Mouse (Mus musculus) liver, embryonic 13.5 days (tissue): Measurements from ENCODE around the gene Rnf41. TPM values are rescaled to one million over a fixed set of nuclear protein-coding genes. Genes with fewer than 3 reads are reported as not detected.

ENCODE experiments used
- ATAC-seq: fragments of 200-750 bp; cut with Nextera tagmentation; 2 replicates; pipeline ENCODE4 v1.8.0; 2017; ENCODE audit warnings: low read depth, mild to moderate bottlenecking, moderate number of reproducible peaks, moderate library complexity
- DNase-seq: peaks from one replicate; pipeline ENCODE4 v3.0.0; 2022
- H3K27ac ChIP-seq: fragments of 300-500 bp; sonication (generic); 2 replicates; pipeline ENCODE4 v1.5.1; 2015; ENCODE audit warnings: moderate library complexity, mild to moderate bottlenecking, inconsistent platforms
- H3K27me3 ChIP-seq: fragments of 300-500 bp; sonication (generic); 2 replicates; pipeline ENCODE4 v1.6.1; 2015; ENCODE audit warnings: mild to moderate bottlenecking, inconsistent platforms
- H3K36me3 ChIP-seq: fragments of 300-500 bp; sonication (generic); 2 replicates; pipeline ENCODE4 v1.6.1; 2015; ENCODE audit warnings: mild to moderate bottlenecking, inconsistent platforms
- H3K4me1 ChIP-seq: fragments of 300-500 bp; sonication (generic); replicated peaks from 2 replicates; pipeline ENCODE4 v1.6.1; 2015; ENCODE audit warnings: inconsistent platforms
- H3K4me2 ChIP-seq: fragments of 300-500 bp; sonication (generic); 2 replicates; pipeline ENCODE4 v1.6.1; 2015; ENCODE audit warnings: inconsistent platforms, mild to moderate bottlenecking, moderate library complexity
- H3K4me3 ChIP-seq: fragments of 300-500 bp; sonication (generic); replicated peaks from 2 replicates; pipeline ENCODE4 v1.5.1; 2015; ENCODE audit warnings: mild to moderate bottlenecking, inconsistent platforms
- H3K9ac ChIP-seq: fragments of 300-500 bp; sonication (generic); 2 replicates; pipeline ENCODE4 v1.6.1; 2015; ENCODE audit warnings: mild to moderate bottlenecking, inconsistent platforms
- H3K9me3 ChIP-seq: fragments of 300-500 bp; sonication (generic); replicated peaks from 2 replicates; pipeline ENCODE4 v1.6.1; 2016; ENCODE audit warnings: inconsistent platforms
- WGBS: fragments of 180-500 bp; shearing (Covaris S2); methylation state at CpG from one replicate; pipeline ENCODE4 v1.1.7; 2015; ENCODE audit not compliant: insufficient replicate concordance; 5-methylcytosine and 5-hydroxymethylcytosine counted together
- polyA plus RNA-seq: library from polyadenylated mRNA; unstranded; fragments of >200 nt; fragmentation: Nextera tagmentation; extraction: Ambion mirVana; gene quantifications from 2 replicates; pipeline ENCODE4 v1.2.1, GENCODE M21; 2015

Gene Rnf41
- polyA plus RNA-seq, 1 experiment from 2014 or later, result 9.0 TPM

GRCm38 (mm10) chr10:128372989-128373748 lies 38.3 kb upstream of the Rnf41 start:
- Histone ChIP-seq H3K4me2 (no peak overlapping the region), H3K36me3 (no peaks in the 10 kb centered on the region), H3K27me3 (no peaks in the 10 kb centered on the region), H3K4me1 (peaks cover 42% of the 10 kb centered on the region), H3K27ac (peak overlapping the region; percentile 25; the same call in 1 of the 2 replicates), H3K4me3 (no peak overlapping the region), H3K9me3 (no peaks in the 10 kb centered on the region), H3K9ac (0 out of 2 replicates have a peak overlapping the region, but pooled peaks have one; percentile 6)
- DNase-seq, result no peak
- ATAC-seq, result no peak
- 43% methylated on average over 6 of the region's 6 CpGs for WGBS

- H3K9me3 ChIP-seq, result no peaks in the 10 kb centered on the region
- no peak for ATAC-seq
- no peak overlapping the region for H3K4me2 ChIP-seq
- H3K4me1 ChIP-seq, result peaks cover 50% of the 10 kb centered on the region
- peaks cover 11% of the 10 kb centered on the region for H3K36me3 ChIP-seq
- H3K4me3 ChIP-seq, result no peak overlapping the region
- WGBS, result 70% methylated on average over 6 of the region's 6 CpGs
- no peak for DNase-seq
- H3K27ac ChIP-seq, result no peak overlapping the region
- H3K27me3 ChIP-seq, result no peaks in the 10 kb centered on the region
- H3K9ac ChIP-seq, result no peak overlapping the region
These were observed 37.1 kb upstream of the Rnf41 start for GRCm38 (mm10) chr10:128374393-128374792.

GRCm38 (mm10) chr10:128376099-128376454 lies 35.4 kb upstream of the Rnf41 start:
- Histone ChIP-seq H3K27me3 (no peaks in the 10 kb centered on the region), H3K4me2 (peak overlapping the region; percentile 97), H3K9ac (peak overlapping the region; percentile 94), H3K36me3 (peaks cover 27% of the 10 kb centered on the region), H3K4me3 (peak overlapping the region; percentile 87), H3K4me1 (peaks cover 44% of the 10 kb centered on the region), H3K27ac (peak overlapping the region; percentile 84), H3K9me3 (no peaks in the 10 kb centered on the region)
- no peak for ATAC-seq
- no peak for DNase-seq
- 50% methylated on average over 4 of the region's 4 CpGs for WGBS

GRCm38 (mm10) chr10:128376455-128377211 lies 34.8 kb upstream of the Rnf41 start, which contains the start of gene Ankrd52:
TSS of gene Ankrd52 (plus strand) at chr10:128377115.
- under 1% methylated on average over 51 of the region's 73 CpGs for WGBS
- H3K9ac ChIP-seq, result peak within 1 kb of the TSS; percentile 94
- H3K4me3 ChIP-seq, result peak within 1 kb of the TSS; percentile 87
- peak within 1 kb of the TSS; percentile 84 for H3K27ac ChIP-seq
- no peaks in the 10 kb centered on the region for H3K9me3 ChIP-seq
- ATAC-seq (peak; percentile 93), DNase-seq (peak; percentile 76)
- H3K27me3 ChIP-seq, result no peaks in the 10 kb centered on the region
- peaks cover 44% of the 10 kb centered on the region for H3K4me1 ChIP-seq
- H3K36me3 ChIP-seq, result peaks cover 31% of the 10 kb centered on the region
- H3K4me2 ChIP-seq, result peak within 1 kb of the TSS; percentile 97

GRCm38 (mm10) chr10:128377222-128377939 lies 34.1 kb upstream of the Rnf41 start:
- peak overlapping the region; percentile 84 for H3K27ac ChIP-seq
- peak overlapping the region; percentile 97 for H3K4me2 ChIP-seq
- ATAC-seq (peak; percentile 67), DNase-seq (peak; percentile 31)
- peaks cover 39% of the 10 kb centered on the region for H3K36me3 ChIP-seq
- H3K27me3 ChIP-seq, result no peaks in the 10 kb centered on the region
- H3K9me3 ChIP-seq, result no peaks in the 10 kb centered on the region
- H3K4me1 ChIP-seq, result peaks cover 44% of the 10 kb centered on the region
- H3K4me3 ChIP-seq, result peak overlapping the region; percentile 87
- peak overlapping the region; percentile 94 for H3K9ac ChIP-seq
- under 1% methylated on average over 46 of the region's 47 CpGs for WGBS

- H3K9me3 ChIP-seq, result no peaks in the 10 kb centered on the region
- peak overlapping the region; percentile 94 for H3K9ac ChIP-seq
- 63% methylated on average over 14 of the region's 14 CpGs for WGBS
- DNase-seq (no peak), ATAC-seq (no peak)
- H3K4me2 ChIP-seq, result peak overlapping the region; percentile 97
- no peaks in the 10 kb centered on the region for H3K27me3 ChIP-seq
- H3K36me3 ChIP-seq, result peaks cover 45% of the 10 kb centered on the region
- peak overlapping the region; percentile 87 for H3K4me3 ChIP-seq
- H3K27ac ChIP-seq, result no peak overlapping the region
- peaks cover 42% of the 10 kb centered on the region for H3K4me1 ChIP-seq
These were observed 33.5 kb upstream of the Rnf41 start for GRCm38 (mm10) chr10:128377940-128378448.

- H3K4me1 ChIP-seq, result peaks cover 38% of the 10 kb centered on the region
- ATAC-seq, result no peak
- H3K9ac ChIP-seq, result peak overlapping the region; percentile 94; the same call in 1 of the 2 replicates
- WGBS, result 67% methylated on average over 3 of the region's 3 CpGs
- peak overlapping the region; percentile 87; the same call in 1 of the 2 replicates for H3K4me3 ChIP-seq
- H3K9me3 ChIP-seq, result no peaks in the 10 kb centered on the region
- H3K27ac ChIP-seq, result no peak overlapping the region
- H3K27me3 ChIP-seq, result no peaks in the 10 kb centered on the region
- peaks cover 50% of the 10 kb centered on the region for H3K36me3 ChIP-seq
- H3K4me2 ChIP-seq, result peak overlapping the region; percentile 97
- no peak for DNase-seq
These were observed 33.0 kb upstream of the Rnf41 start for GRCm38 (mm10) chr10:128378462-128378861.

- Histone ChIP-seq H3K4me1 (peaks cover 35% of the 10 kb centered on the region), H3K27me3 (no peaks in the 10 kb centered on the region), H3K9ac (no peak overlapping the region), H3K36me3 (peaks cover 58% of the 10 kb centered on the region), H3K4me3 (no peak overlapping the region), H3K9me3 (no peaks in the 10 kb centered on the region), H3K27ac (peak overlapping the region; percentile 14; the same call in 1 of the 2 replicates), H3K4me2 (no peak overlapping the region)
- 78% methylated on average over 7 of the region's 7 CpGs for WGBS
- ATAC-seq (no peak), DNase-seq (no peak)
These were observed 32.2 kb upstream of the Rnf41 start for GRCm38 (mm10) chr10:128379260-128379659.

GRCm38 (mm10) chr10:128380565-128380964 lies 30.9 kb upstream of the Rnf41 start:
- no peak for ATAC-seq
- Histone ChIP-seq H3K27me3 (no peaks in the 10 kb centered on the region), H3K4me1 (peaks cover 35% of the 10 kb centered on the region), H3K4me3 (no peak overlapping the region), H3K9ac (no peak overlapping the region), H3K4me2 (no peak overlapping the region), H3K27ac (no peak overlapping the region), H3K36me3 (peaks cover 71% of the 10 kb centered on the region), H3K9me3 (no peaks in the 10 kb centered on the region)
- DNase-seq, result peak; percentile 43
- 73% methylated on average over 5 of the region's 5 CpGs for WGBS

- peak; percentile 47; the same call in 1 of the 2 replicates for ATAC-seq
- H3K4me3 ChIP-seq, result no peak overlapping the region
- no peak for DNase-seq
- H3K27me3 ChIP-seq, result no peaks in the 10 kb centered on the region
- H3K9me3 ChIP-seq, result no peaks in the 10 kb centered on the region
- peaks cover 90% of the 10 kb centered on the region for H3K36me3 ChIP-seq
- no peak overlapping the region for H3K27ac ChIP-seq
- peaks cover 22% of the 10 kb centered on the region for H3K4me1 ChIP-seq
- H3K4me2 ChIP-seq, result no peak overlapping the region
- H3K9ac ChIP-seq, result no peak overlapping the region
- WGBS, result 76% methylated on average over 8 of the region's 8 CpGs
These were observed 29.0 kb upstream of the Rnf41 start for GRCm38 (mm10) chr10:128382482-128382881.

GRCm38 (mm10) chr10:128385902-128386301 lies 25.6 kb upstream of the Rnf41 start:
- H3K27me3 ChIP-seq, result no peaks in the 10 kb centered on the region
- H3K9ac ChIP-seq, result no peak overlapping the region
- H3K4me1 ChIP-seq, result peaks cover 10% of the 10 kb centered on the region; the same call in 1 of the 2 replicates
- ATAC-seq (no peak), DNase-seq (no peak)
- no peaks in the 10 kb centered on the region for H3K9me3 ChIP-seq
- H3K4me2 ChIP-seq, result no peak overlapping the region
- H3K27ac ChIP-seq, result no peak overlapping the region
- no peak overlapping the region for H3K4me3 ChIP-seq
- H3K36me3 ChIP-seq, result peaks cover 99% of the 10 kb centered on the region
- 89% methylated on average over 7 of the region's 7 CpGs for WGBS
